ENCODE assay signal across 17 mouse cellular contexts in genomic region chr5:107807496-107807895, GRCm38 (mm10). TPM values are rescaled to one million over a fixed set of nuclear protein-coding genes. Genes with fewer than 3 reads are reported as not detected.
A peak's percentile ranks its signal among the peaks of the same experiment; 100 is the strongest.
DNase-seq lines count a peak whose midpoint lies in the region; ATAC-seq lines count a peak whose summit lies in the region.
"Had no signal": no experiment of that assay in that cellular context is flagged by ENCODE, and none has a peak within 500 bp of the region (broad histone marks: within the 10 kb centered on the region; RNA-seq: fewer than 3 reads in every experiment).

No protein-coding gene starts in this region.

- H3K4me3 ChIP-seq in kidney, embryonic 14.5 days (ENCODE audit: low read length): no peak overlapping the region
- H3K4me3 ChIP-seq: embryonic facial prominence, embryonic 15.5 days; liver, embryonic 15.5 days; midbrain, embryonic 10.5 days; stomach, embryonic 15.5 days had no signal

- H3K27me3 ChIP-seq in kidney, embryonic 14.5 days (ENCODE audit: control insufficient read depth, insufficient read depth, low read length): no peaks in the 10 kb centered on the region
- H3K27me3 ChIP-seq: embryonic facial prominence, embryonic 15.5 days; liver, embryonic 15.5 days; stomach, embryonic 15.5 days had no signal

- no peak for ATAC-seq in kidney, embryonic 14.5 days (ENCODE audit: low FRiP score, low TSS enrichment)
- ATAC-seq: forebrain, postnatal 0 days had no signal

- H3K4me1 ChIP-seq in kidney, embryonic 14.5 days (ENCODE audit: control insufficient read depth, insufficient read depth, low read length): no peaks in the 10 kb centered on the region
- H3K4me1 ChIP-seq: embryonic facial prominence, embryonic 15.5 days; liver, embryonic 15.5 days; midbrain, embryonic 10.5 days; stomach, embryonic 15.5 days had no signal

- 75% methylated on average over 4 of the region's 4 CpGs for WGBS in kidney, embryonic 14.5 days

- no peak overlapping the region for H3K9ac ChIP-seq in kidney, embryonic 14.5 days (ENCODE audit: low read depth, low read length)
- H3K9ac ChIP-seq: embryonic facial prominence, embryonic 15.5 days; forebrain, postnatal 0 days; liver, embryonic 15.5 days; stomach, embryonic 15.5 days had no signal

- H3K9me3 ChIP-seq in kidney, embryonic 14.5 days (ENCODE audit: control insufficient read depth, low read length): no peaks in the 10 kb centered on the region
- H3K9me3 ChIP-seq: embryonic facial prominence, embryonic 15.5 days; liver, embryonic 15.5 days; midbrain, embryonic 10.5 days; stomach, embryonic 15.5 days had no signal

- no peak overlapping the region for H3K4me2 ChIP-seq in kidney, embryonic 14.5 days (replicated peaks; ENCODE audit: low read depth, low read length)
- H3K4me2 ChIP-seq: embryonic facial prominence, embryonic 15.5 days; liver, embryonic 15.5 days; stomach, embryonic 15.5 days had no signal

- DNase-seq in kidney, postnatal 14 days: peak; percentile 45
- DNase-seq in gastrocnemius, adult 18-20 months (ENCODE audit: low spot score): peak; percentile 53
- DNase-seq in gastrocnemius, postnatal 36 days: peak; percentile 19 to 20
- DNase-seq in lung, postnatal 25 days (ENCODE audit: low spot score): peak; percentile 7
- no peak for DNase-seq in layer of hippocampus, postnatal 10 days (ENCODE audit: low spot score in 2 of 2)
- DNase-seq in ovary, postnatal 14 days (ENCODE audit: low spot score): no peak
- DNase-seq: adrenal gland, adult 8-10 months; forebrain, postnatal 0 days; thymus, postnatal 4 days had no signal

- H3K27ac ChIP-seq in kidney, embryonic 14.5 days (ENCODE audit: low read depth, low read length): no peak overlapping the region
- H3K27ac ChIP-seq: embryonic facial prominence, embryonic 15.5 days; liver, embryonic 15.5 days; midbrain, embryonic 10.5 days; stomach, embryonic 15.5 days had no signal

- intact Hi-C loops in gastrocnemius, postnatal 36 days (cut with DNase I): no loop called here

- H3K36me3 ChIP-seq in kidney, embryonic 14.5 days (ENCODE audit: control insufficient read depth, insufficient read depth, low read length): peaks cover 9% of the 10 kb centered on the region; the same call in 1 of the 2 replicates
- H3K36me3 ChIP-seq: stomach, embryonic 15.5 days had no signal

RNA-seq across cellular contexts. Expression of gene Ube2d2b, which starts 22.4 kb away (rescaled TPM):
- polyA plus RNA-seq in kidney, embryonic 14.5 days (2014; fragmentation: Nextera tagmentation; extraction: Ambion mirVana): 0.64 and 0.95 TPM in 2 replicates
- not detected for total RNA-seq in gastrocnemius, adult 18-20 months (2021)
- total RNA-seq in gastrocnemius, postnatal 36 days (2021): not detected
- total RNA-seq in layer of hippocampus, postnatal 10 days (2021): not detected
- total RNA-seq: adrenal gland, adult 8-10 months; common myeloid progenitor, adult 5-6 weeks; forebrain, postnatal 0 days; left cerebral cortex, postnatal 25 days had no signal
- polyA plus RNA-seq: forebrain, postnatal 0 days; small intestine, adult 2 months had no signal

Comparison
In these comparisons a context has a peak if more than half of its experiments do, and no peak if none do; other contexts are left out.
1. DNase-seq: peak in kidney, postnatal 14 days (single experiment), gastrocnemius, adult 18-20 months (single experiment), gastrocnemius, postnatal 36 days (2 of 2) and lung, postnatal 25 days (single experiment); none in layer of hippocampus, postnatal 10 days (0 of 2) and ovary, postnatal 14 days (single experiment).